Mouse (Mus musculus) lung, embryonic 16.5 days (tissue): ENCODE data around the gene Gm609. TPM values are rescaled to one million over a fixed set of nuclear protein-coding genes. Genes with fewer than 3 reads are reported as not detected.

Source experiments
- ATAC-seq: fragments of 200-750 bp; cut with Nextera tagmentation; 2 replicates; pipeline ENCODE4 v1.8.0; 2017; ENCODE audit warnings: low read depth, mild to moderate bottlenecking, moderate library complexity
- H3K27ac ChIP-seq: fragments of 300-500 bp; sonication (generic); 2 replicates; pipeline ENCODE4 v1.5.1; 2014; ENCODE audit warnings: mild to moderate bottlenecking, control low read depth, low read length
- H3K27me3 ChIP-seq: fragments of 300-500 bp; sonication (generic); 2 replicates; pipeline ENCODE4 v1.6.1; 2014; ENCODE audit warnings: low read depth, low read length, mixed read lengths; ENCODE audit not compliant: control insufficient read depth, insufficient read depth
- H3K36me3 ChIP-seq: fragments of 300-500 bp; sonication (generic); 2 replicates; pipeline ENCODE4 v1.6.1; 2014; ENCODE audit warnings: low read length; ENCODE audit not compliant: control insufficient read depth, insufficient read depth
- H3K4me1 ChIP-seq: fragments of 300-500 bp; sonication (generic); replicated peaks from 2 replicates; pipeline ENCODE4 v1.6.1; 2014; ENCODE audit warnings: low read length, mixed read lengths; ENCODE audit not compliant: control insufficient read depth, insufficient read depth
- H3K4me2 ChIP-seq: fragments of 300-500 bp; sonication (generic); 2 replicates; pipeline ENCODE4 v1.6.1; 2014; ENCODE audit warnings: low read depth, low read length, control low read depth
- H3K4me3 ChIP-seq: fragments of 300-500 bp; sonication (generic); 2 replicates; pipeline ENCODE4 v1.5.1; 2014; ENCODE audit warnings: mild to moderate bottlenecking, low read length, control low read depth
- H3K9ac ChIP-seq: fragments of 300-500 bp; sonication (generic); 2 replicates; pipeline ENCODE4 v1.6.1; 2014; ENCODE audit warnings: low read length, control low read depth
- H3K9me3 ChIP-seq: fragments of 300-500 bp; sonication (generic); 2 replicates; pipeline ENCODE4 v1.6.1; 2016; ENCODE audit warnings: low read length; ENCODE audit not compliant: control insufficient read depth
- WGBS: fragments of 180-500 bp; shearing (Covaris S2); extraction: QIAGEN DNeasy Blood & Tissue Kit; methylation state at CpG from one replicate; pipeline ENCODE4 v1.1.7; 2014; 5-methylcytosine and 5-hydroxymethylcytosine counted together
- polyA plus RNA-seq: library from polyadenylated mRNA; unstranded; fragments of >200 nt; fragmentation: Nextera tagmentation; extraction: Ambion mirVana; gene quantifications from 2 replicates; pipeline ENCODE4 v1.2.1, GENCODE M21; 2015

Gm609 gene
- polyA plus RNA-seq, 1 experiment from 2014 or later = not detected

DNA sequence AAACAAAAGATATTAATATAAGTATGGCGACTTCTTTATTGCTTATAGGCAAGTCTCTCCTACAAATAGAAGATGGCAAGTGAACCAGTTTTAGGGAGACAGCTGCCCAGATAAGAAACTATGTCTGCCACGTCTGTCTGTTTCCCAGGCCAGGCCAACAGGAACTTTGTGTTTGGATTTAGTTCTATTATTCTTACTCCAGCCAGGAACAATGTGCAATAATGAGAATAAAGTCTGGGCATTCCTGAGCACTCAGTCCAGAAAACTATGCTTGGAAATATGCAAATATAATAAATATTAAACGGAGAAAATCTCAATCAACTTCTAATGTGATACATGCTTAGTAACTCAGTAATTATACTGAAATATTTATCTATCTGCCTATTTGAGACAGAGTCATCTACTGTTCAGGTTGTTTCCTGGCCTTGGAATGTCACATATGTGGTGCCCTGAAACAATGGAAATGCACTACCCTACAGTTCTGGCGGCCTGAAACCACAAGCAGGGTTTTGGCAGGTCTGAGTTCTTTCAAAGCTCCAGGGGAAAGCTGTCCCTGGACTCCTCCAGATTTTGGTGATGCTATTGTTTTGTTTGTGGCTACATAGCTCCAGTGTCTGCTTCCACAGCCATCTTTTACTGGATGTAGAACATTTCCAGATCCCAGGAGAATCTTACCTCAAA is 123.3 kb downstream of the Gm609 start:
- H3K9ac ChIP-seq = no peak overlapping the region
- WGBS = 60% methylated on average over 4 of the region's 4 CpGs
- H3K36me3 ChIP-seq = no peaks in the 10 kb centered on the region
- H3K4me1 ChIP-seq = 0 out of 2 replicates have a peak, but pooled peaks cover 9% of the 10 kb centered on the region
- H3K27me3 ChIP-seq = no peaks in the 10 kb centered on the region
- peak overlapping the region; percentile 75 for H3K27ac ChIP-seq
- no peak overlapping the region for H3K4me2 ChIP-seq
- 0 out of 2 replicates have a peak, but pooled peaks have one; percentile 31 for ATAC-seq
- H3K9me3 ChIP-seq = no peaks in the 10 kb centered on the region
- no peak overlapping the region for H3K4me3 ChIP-seq

DNA sequence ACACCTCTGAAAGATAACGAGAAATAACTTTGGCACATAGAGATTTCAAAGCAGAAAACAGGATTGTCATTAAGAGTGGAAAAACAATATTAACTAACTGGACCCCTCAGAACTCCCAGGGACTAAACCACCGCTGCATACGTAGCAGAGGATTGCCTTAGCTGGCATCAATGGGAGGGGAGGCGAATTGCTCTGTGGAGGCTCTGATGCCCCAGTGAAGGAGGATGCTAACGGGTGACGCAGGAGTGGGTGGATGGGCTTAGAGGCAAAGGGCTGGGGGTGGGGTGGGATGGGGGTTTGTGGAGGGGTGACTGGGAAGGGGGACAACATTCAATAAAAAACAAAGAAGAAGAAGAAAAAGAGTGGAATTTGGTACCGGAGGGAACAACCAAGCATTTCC is 126.7 kb downstream of the Gm609 start:
- Histone ChIP-seq H3K4me3 (no peak overlapping the region), H3K9me3 (no peaks in the 10 kb centered on the region), H3K4me2 (no peak overlapping the region), H3K27ac (no peak overlapping the region; the same call in 1 of the 2 replicates), H3K9ac (no peak overlapping the region), H3K36me3 (no peaks in the 10 kb centered on the region), H3K4me1 (0 out of 2 replicates have a peak, but pooled peaks cover 11% of the 10 kb centered on the region), H3K27me3 (no peaks in the 10 kb centered on the region)
- ATAC-seq = no peak
- 67% methylated on average over 7 of the region's 7 CpGs for WGBS

GRCm38 (mm10) chr16:45365353-45365752 is 127.4 kb downstream of the Gm609 start:
- WGBS = 44% methylated on average over 9 of the region's 9 CpGs
- H3K4me3 ChIP-seq = no peak overlapping the region
- no peak for ATAC-seq
- H3K27me3 ChIP-seq = no peaks in the 10 kb centered on the region
- no peaks in the 10 kb centered on the region for H3K36me3 ChIP-seq
- 0 out of 2 replicates have a peak overlapping the region, but pooled peaks have one; percentile 3 for H3K4me2 ChIP-seq
- 0 out of 2 replicates have a peak, but pooled peaks cover 9% of the 10 kb centered on the region for H3K4me1 ChIP-seq
- no peak overlapping the region for H3K9ac ChIP-seq
- no peak overlapping the region for H3K27ac ChIP-seq
- no peaks in the 10 kb centered on the region for H3K9me3 ChIP-seq

- 71% methylated on average over 1 of the region's 1 CpGs for WGBS
- Histone ChIP-seq H3K27ac (peak overlapping the region; percentile 86; the same call in 1 of the 2 replicates), H3K9me3 (no peaks in the 10 kb centered on the region)
Measured at GRCm38 (mm10) chr16:45364627-45365026, 128.1 kb downstream of the Gm609 start.

GRCm38 (mm10) chr16:45363480-45364045 is 129.2 kb downstream of the Gm609 start:
- Histone ChIP-seq H3K27me3 (no peaks in the 10 kb centered on the region), H3K9me3 (no peaks in the 10 kb centered on the region), H3K4me1 (0 out of 2 replicates have a peak, but pooled peaks cover 9% of the 10 kb centered on the region), H3K4me2 (no peak overlapping the region; the same call in 1 of the 2 replicates), H3K4me3 (no peak overlapping the region), H3K27ac (peak overlapping the region; percentile 86), H3K9ac (no peak overlapping the region), H3K36me3 (no peaks in the 10 kb centered on the region)
- WGBS = 46% methylated on average over 4 of the region's 4 CpGs
- peak; percentile 80 for ATAC-seq

More at GRCm38 (mm10) chr16:45364627-45365026, 128.1 kb downstream of the Gm609 start:
- ATAC-seq = no peak
- Histone ChIP-seq H3K9ac (no peak overlapping the region), H3K4me3 (no peak overlapping the region), H3K36me3 (no peaks in the 10 kb centered on the region), H3K27me3 (no peaks in the 10 kb centered on the region), H3K4me2 (no peak overlapping the region), H3K4me1 (0 out of 2 replicates have a peak, but pooled peaks cover 9% of the 10 kb centered on the region)

Other genes starting within 250 kb of the Gm609 start
- 80.1 and 82.9 TPM in 2 replicates for gene Cd200, start 83.9 kb downstream of the Gm609 start, polyA plus RNA-seq
- 0.14 TPM in 1 of 2 replicates, not detected in the other for gene Gm17783, start 39.1 kb upstream of the Gm609 start, polyA plus RNA-seq
- gene Slc9c1, start 42.3 kb upstream of the Gm609 start, polyA plus RNA-seq = not detected in 2 replicates
- 0.08 and 0.38 TPM in 2 replicates for gene Gcsam, start 117.4 kb upstream of the Gm609 start, polyA plus RNA-seq
- 0.25 and 0.29 TPM in 2 replicates for gene BC016579, start 161.1 kb upstream of the Gm609 start, polyA plus RNA-seq
- gene Tmprss7, start 200.7 kb upstream of the Gm609 start, polyA plus RNA-seq = not detected in 2 replicates
- gene Tagln3, start 231.6 kb upstream of the Gm609 start, polyA plus RNA-seq = 3.5 and 4.2 TPM in 2 replicates
- 31.9 and 37.0 TPM in 2 replicates for gene Abhd10, start 250.0 kb upstream of the Gm609 start, polyA plus RNA-seq